Mouse (Mus musculus): Measurements from ENCODE around the gene Mapkapk3. TPM values are rescaled to one million over a fixed set of nuclear protein-coding genes. Genes with fewer than 3 reads are reported as not detected.

The Mapkapk3 gene
- total RNA-seq, 2 experiments from 2014 or later: 33.6 to 34.8 TPM

DNA sequence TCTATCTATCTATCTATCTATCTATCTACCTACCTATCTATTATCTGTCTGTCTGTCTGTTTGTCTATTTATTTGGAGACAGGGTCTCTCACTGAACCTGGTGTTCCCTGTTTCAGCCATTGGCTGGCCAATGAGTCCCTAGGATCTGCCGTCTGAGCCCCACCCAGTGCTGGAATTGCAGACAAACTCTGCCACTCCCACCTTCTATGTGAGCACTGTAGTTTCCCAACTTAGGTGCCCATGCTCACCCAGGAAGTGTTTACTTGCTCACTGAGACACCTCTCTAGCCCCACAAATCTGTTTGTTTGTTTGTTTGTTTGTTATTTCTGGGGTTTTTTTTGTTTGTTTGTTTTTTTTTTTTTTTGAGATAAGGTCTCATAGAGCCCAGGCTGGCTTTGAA lies 22.6 kb downstream of the Mapkapk3 start:
- DNase-seq (ENCODE audit: low spot score): no peak

DNA sequence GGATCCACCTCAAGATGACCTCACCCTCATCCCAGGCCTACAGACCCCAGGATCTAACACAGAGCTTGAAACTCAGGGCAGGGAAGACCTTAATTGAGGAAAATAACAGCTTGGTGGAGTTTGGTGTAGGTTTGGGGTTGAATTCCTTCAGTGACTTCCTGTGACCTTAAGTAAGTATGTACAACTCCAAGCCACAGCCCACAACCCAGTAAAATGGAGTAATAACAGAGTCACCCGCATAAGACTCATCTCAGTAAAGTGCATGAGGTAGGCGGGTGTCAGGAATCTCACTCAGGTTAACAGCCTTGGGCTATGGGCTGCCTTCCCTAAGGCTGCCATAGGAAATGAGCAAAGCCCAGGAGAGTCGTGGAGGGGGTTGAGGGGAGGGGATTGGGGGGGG lies 24.9 kb downstream of the Mapkapk3 start:
- DNase-seq (ENCODE audit: low spot score): no peak

DNA sequence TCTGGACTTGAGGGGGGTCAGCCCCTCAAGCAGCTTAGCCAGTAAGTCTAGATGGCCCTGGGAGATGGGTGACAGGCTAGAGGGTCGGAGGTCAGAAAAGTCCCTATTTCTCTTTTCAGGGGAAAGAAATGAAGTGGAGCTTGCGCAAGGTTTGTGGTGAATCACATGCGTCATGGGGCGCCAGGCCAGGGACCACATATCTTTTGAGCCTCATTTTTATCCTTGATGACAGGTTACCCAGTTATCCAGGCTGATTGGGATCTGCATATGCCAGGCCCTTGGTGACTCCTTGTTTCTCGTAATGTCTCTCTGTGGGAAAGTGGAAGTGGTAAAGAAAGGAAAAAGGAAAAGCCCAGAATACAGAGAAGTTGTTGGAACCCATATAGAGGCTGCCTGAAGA lies 25.8 kb downstream of the Mapkapk3 start:
- DNase-seq (ENCODE audit: low spot score): no peak

DNA sequence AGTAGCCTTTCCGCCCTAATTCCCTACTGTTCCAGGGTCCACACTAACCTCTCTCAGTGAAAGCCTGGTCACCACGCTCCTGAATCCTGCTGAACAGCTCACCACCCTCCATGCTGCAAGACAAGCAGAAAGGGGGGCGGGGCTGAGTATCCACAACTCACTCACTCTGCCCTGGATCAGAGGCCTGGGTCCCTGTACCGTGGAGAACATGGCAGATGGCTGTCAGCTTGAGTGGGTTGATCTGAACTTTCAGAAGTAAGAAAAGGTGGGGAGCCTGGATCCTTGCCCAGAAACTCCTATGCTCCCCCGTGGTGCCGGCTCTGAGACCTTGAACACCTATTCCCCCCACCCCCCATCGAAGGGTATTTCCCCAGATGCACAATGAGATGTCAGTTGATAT lies 27.3 kb downstream of the Mapkapk3 start:
- DNase-seq (ENCODE audit: low spot score): no peak

DNA sequence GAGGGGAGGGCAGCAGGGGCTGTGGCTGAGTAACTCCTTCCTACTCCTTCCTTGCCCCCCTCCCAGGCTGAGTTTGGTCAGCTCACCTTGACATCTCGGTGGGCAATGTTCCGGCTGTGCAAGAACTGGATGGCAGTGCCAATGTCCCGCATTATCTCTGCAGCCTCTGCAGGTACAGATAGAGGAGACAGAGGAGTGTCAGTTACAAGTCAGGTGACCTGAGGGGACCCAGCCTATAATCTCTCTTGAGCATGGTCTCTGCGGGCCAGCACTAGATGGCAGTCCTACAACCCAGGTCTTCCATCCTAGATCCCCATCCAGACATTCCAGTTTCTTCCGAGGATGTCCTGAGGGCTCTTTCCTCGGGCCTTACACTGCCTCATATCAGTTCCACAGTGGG lies 27.9 kb downstream of the Mapkapk3 start:
- no peak for DNase-seq (ENCODE audit: low spot score)

DNA sequence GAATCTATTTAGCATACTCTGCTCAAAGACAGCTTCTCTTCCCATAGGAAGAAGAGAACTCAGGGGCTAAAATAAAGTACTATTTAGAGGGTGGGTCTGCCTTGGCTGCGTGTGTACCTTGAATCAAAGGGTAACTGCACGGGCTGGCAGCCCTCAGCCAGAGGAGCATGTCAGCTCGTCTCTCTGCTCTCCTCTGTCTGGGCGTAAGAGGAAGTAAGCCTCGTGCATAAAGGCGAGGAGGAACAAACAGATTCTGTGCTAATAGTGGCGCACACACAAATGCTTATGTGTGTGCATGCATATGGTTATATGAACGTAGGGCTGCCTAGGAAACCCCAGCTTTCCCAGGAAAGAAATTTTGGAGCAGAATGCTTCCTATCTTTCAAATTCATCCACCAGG lies 28.8 kb downstream of the Mapkapk3 start:
- no peak for DNase-seq (ENCODE audit: low spot score)

DNA sequence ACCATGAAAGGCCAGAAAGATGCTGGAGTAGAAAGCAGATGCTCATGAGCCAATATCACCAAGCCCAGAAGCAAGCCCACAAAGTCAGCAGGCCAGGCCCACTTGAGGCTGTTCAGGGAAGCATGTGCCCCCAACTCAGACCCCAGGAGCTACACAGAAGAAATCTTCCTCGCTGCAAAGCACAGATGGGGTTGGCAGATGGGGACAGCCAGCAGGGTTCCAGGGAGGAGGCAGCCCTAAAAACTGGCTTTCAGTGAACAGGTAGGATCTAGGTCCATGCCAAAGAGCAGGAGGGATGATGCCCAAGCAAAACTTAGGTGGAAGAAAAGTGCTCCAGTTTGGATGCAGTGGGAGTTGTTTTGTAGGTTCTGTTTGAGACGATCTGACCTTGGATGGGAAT lies 29.2 kb downstream of the Mapkapk3 start:
- DNase-seq (ENCODE audit: low spot score): no peak

DNA sequence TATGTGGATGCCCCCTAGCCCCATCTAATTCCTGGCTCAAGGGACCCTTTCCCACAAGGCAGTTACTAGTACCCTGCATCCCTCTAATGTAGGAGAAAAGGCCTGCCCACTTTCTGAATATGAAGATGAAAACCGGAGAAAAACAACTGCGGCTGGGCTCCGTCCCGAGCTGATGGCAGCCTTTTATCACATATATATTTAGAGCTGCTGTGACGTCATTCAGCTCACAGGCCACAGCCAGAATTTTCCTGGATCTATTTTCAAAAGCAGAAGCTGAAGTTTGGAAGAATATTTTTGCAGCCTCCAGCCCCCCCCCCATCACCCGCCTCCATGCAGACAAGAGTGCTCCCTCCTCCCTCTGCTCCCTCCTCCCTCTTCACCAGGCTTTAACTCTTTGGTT lies 30.1 kb downstream of the Mapkapk3 start:
- DNase-seq (ENCODE audit: low spot score): no peak

DNA sequence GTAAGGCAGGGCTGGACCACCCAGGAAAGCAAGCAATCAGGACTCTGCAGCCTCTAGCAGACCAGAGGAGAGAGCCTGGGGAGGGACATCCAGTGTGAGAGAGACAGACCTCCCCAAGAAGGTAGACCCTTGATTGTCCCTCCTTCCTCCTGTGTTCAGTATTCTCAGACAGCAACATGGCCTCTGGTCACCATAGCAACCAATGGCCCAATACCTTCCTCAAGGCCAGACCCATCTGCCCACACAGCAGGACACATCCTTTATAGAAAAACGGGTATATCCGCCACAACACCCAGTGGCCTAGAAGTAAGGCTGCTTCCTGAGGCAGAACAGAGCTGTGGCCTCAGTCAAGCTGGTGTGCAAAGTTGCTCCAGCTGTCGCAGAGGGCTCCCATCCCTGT lies 34.1 kb downstream of the Mapkapk3 start:
- DNase-seq (ENCODE audit: low spot score): no peak

DNA sequence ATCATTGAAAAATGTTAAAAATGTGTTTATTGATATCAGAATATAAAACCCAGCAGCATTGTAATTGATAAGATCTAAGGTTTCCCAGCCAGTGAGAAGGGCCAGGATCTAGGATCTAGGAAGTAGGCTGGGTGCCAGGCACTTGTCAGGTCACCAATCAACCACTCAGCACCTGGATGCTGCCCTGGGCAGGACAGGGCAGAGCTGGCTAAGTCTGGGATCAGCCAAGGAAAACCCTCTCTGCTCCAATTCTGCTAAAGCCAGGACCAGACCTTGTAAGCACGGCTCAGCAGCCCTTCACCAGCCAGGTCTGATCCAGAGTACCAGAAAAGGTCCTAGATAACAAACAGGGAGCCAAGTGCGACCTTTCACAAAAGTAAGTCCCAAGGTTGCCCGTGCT lies 34.8 kb downstream of the Mapkapk3 start:
- peak; percentile 54 for DNase-seq (ENCODE audit: low spot score)

DNA sequence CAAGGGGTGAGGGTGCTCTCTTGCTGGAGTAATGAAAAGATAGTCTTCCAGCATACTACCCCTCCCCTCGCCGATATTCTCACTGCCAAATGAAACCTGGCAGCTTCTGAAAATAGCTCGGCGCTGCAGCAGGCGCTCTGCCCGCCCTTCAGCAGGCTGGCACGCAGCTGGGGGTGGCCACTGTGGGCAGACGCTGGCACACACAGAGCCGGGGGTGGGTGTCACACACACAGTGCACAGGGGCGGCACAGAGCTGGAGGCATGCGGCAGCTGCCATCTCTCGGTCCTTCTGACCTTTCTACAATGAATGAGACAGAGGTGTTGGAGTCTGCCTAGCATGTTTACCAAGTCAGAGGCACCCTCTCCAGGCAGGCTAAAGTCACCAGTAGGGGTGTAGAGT lies 35.2 kb downstream of the Mapkapk3 start:
- peak; percentile 62 for DNase-seq (ENCODE audit: low spot score)

DNA sequence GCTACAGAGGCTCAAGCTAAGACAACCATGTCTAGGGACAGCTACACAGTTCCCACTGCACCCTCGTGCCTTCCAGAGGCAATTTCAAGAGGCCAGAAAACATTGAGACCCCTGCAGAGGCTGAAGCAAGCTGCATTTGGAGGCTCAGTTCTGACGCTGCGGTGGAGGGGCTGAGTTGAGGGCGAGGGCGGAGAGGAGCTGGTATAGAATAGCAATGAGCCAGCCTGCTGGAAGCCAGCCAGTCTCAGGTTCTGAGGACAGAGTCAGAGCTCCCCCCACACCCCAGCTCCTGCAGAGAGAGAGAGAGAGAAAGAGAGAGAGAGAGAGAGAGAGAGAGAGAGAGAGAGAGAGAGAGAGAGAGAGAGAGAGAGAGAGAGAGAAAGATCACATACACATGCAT lies 37.5 kb downstream of the Mapkapk3 start:
- no peak for DNase-seq (ENCODE audit: low spot score)

DNA sequence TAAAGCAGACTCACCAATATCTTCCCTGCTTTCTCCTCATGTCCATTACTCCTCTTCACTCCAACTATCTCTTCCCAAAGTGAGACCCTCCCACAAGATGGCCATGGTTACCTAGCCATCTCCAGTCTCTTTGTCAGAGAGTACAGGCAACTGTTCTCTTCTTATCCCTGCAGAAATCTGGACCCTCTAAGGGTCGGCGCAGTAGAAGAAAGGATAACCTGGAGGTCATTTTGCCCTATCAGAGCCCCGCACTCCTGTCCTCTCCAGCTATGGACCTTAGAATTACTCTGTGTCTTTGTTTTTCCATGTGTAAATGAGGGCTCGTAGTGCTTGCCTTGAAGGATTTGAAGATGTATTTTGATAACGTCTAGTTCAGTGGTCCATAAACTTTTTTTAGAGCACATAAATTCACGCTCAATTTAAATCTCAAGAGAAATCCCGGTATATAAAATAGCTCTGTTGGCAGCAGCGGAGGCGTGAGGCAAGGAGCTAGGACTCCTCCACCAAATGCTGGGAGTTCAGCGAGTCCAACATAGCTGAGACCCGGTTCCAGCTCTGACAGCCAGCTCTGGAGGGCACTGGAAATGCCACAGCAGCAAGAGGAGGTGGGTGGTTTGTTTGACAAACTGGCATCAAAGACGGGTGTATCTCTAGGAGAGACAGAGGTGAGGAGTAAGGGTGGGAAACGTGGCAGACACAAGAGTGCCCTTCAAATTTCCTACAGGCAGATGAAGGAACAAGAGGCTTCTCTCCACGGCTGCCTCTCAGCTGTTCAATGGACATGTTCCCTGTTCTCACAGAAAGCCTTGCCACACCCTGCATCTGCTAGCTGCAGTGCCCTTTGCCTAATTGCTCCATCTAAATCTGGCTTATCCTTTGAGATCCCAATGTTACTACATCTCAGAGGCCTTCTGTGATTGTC lies 39.0 kb downstream of the Mapkapk3 start:
- no peak for DNase-seq (ENCODE audit: low spot score)

DNA sequence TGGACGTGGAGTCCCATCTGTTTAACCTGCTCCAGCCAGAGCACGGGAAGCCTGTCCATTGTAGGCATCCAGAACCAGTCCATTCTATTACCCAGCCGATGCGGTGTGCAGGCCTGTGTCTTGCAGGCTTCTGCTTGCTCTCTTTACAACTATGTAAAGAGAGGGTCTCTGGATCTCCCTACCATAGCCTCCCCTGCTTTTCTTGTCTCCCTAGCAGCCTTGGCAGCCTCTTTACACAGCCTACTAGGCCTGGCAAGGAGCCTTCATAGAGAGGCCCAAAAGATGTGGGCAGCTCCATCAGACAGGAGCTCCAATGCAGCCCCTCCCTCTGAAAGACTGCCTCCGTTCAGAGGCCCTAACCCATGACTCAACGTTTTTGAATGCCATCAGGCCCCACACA lies 40.5 kb downstream of the Mapkapk3 start:
- DNase-seq (ENCODE audit: low spot score): no peak

DNA sequence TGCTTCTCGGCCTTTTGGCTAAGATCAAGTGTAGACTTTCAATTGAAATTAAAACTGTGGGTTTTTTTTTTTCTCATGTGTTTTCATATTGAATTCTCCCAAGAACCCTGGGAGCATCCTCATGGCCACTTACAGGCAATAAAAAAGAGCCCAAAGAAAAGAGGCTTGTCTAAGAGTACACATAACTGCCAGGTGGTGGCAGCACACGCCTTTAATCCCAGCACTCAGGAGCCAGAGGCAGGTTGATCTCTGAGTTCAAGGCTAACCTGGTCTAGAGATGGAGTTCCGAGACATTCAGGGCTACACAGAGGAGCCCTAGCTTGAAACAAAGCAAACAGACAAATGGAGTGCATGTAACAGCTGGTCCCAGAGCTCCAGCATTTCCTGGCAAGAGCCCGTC lies 43.5 kb downstream of the Mapkapk3 start:
- DNase-seq (ENCODE audit: low spot score): no peak

DNA sequence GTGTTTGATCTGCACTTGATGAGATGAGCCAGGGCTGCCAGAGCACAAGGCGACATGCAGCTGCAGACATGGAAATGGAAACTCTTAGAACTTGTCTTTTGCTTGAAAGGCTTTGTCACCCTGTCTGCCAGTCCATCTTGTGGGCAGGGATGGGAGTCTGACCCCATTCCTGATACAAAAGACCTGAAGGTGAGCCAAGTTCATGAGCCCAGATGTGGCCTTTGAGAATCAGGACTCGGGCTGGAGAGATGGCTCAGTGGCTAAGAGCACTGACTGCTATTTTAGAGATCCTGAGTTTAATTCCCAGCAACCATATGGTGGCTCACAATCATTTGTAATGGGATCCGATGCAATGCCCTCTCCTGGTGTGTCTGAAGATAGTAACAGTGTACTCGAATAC lies 44.4 kb downstream of the Mapkapk3 start:
- no peak for DNase-seq (ENCODE audit: low spot score)

DNA sequence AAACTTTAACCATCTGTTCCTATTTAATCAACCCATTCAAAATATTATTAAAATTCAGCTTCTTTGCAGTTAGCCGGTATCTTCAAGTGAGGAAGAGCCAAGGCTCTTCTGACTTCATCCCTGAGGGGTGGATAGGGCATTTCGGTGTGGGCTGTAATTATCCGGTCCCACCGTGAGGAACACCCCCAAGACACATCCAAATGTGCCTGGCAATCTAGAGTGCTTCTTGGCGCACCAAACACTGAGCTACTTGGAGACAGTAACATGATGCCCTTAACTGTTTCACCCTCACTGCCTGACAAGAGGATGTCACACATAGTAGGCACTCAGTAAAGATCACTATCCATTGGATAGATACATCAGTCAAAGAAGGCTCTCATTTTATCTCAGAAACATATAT lies 53.5 kb downstream of the Mapkapk3 start:
- DNase-seq (ENCODE audit: low spot score): no peak

DNA sequence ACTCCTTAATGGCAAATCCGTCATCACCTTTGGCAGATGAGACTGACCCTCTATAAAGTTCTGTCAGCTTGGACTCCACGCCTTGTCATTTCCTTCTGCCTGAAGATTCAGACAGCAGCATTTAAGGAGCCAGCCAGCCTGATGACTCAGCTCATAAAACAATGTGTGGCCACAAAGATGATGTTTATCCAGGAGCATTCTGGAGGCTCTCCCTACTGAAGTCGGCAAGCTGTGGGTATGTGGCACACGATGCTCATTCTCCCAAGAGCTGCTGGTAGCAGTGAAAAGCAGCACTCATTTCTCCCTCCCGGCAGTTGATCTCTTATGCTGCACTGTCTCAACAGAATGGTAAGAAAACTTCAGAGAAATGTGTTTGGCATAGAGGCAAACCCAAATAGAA lies 54.4 kb downstream of the Mapkapk3 start:
- DNase-seq (ENCODE audit: low spot score): no peak

DNA sequence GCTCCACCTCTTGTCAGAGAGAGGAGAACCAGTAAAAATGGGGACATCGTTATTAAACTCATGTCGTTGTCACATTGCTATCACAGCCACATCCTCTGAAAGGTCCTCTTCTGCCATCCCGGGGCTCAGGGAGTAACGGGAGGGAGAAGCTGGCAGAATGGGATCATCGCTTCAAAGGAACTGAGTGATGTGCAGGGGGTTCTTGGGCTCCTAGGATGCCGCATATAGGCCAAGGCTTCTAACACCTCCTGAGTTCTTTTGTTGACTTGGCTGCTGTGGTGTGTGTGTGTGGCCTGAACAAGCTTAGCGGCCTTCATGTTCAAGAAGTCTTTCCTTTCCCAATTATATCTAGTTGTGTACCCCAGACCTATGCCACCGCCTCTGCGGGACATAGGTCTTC lies 57.5 kb downstream of the Mapkapk3 start:
- DNase-seq (ENCODE audit: low spot score): no peak

DNA sequence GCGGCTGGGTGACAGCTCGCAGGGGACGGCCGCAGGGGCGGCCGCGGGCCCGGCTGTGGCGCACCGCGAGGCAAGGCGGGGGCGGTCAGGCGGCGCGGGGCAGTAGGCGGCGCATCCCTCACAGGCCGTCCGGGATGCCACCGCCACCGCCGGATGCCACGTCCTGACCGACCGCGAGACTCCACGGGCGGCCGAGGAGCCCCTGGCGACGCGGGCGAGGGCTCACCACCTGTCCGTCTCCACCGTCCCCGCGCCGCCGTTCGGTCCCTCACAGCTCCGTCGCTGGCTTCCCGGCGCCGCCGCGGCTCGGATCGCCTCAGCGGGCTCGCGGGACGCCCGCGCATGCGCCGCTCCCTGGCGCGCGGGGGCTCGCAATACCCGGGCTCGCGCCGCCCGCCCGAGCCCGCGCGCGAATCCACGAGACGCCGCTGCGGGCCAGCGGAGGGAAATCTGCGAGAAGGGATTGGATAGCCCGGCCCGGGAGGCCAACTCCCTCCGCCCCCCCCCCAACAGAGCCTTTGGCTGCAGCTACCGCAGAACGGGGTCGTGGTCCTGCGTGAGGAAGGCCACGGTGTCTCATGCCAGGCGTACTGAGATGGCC lies 58.0 kb downstream of the Mapkapk3 start, which contains the start of gene Dock3:
Gene Dock3, minus strand, starts transcription at position 371 of the 601 bp plus-strand sequence.
- DNase-seq (ENCODE audit: low spot score): no peak

DNA sequence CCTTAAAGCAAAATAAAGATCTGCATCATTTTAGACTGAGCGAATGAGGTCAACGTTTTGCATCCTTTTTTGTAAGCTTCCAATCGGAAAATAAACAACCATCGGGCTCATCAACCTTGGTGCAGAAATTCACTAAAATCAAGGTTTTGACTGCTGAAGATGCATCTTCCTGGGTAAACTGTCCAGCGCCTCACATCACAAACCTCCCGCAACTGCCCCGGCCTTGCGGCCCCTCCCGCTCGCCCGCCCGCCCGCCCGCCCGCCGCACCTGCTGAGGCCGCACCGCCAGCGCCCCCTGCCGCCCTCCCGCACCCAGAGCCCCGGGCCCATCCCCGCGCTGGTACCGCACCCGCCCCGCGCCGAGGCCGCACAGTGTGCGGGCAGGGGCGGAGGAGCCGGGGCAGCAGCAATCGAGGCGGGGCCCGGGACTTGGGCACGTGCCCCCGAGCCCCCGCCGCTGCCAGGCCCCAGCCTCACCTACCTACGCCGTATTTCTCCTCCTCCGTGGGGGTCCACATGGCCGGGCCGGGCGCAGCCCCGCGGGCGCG lies 58.6 kb downstream of the Mapkapk3 start:
- no peak for DNase-seq (ENCODE audit: low spot score)

DNA sequence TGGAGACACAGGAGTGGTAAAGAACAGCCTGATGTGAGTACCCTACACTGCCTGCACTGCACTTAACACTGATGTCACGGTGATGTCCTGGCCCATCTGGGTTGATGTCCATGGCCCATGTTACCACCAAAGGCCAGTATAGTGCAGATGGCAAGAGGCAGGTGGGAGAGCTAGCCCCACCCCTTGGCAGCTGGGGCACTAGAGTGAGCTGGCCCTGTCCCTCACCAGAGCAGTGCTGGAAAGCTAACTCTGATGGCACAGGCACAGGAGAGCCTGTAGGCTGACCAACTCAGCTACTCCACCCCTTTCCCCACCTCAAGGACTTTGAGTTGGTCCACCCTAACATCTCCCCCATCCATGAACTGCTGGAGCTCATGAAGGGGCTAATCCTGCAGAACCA lies 65.1 kb downstream of the Mapkapk3 start:
- no peak for DNase-seq (ENCODE audit: low spot score)
